Comparison of ENCODE assay signal across 19 mouse cellular contexts in the genomic region with DNA sequence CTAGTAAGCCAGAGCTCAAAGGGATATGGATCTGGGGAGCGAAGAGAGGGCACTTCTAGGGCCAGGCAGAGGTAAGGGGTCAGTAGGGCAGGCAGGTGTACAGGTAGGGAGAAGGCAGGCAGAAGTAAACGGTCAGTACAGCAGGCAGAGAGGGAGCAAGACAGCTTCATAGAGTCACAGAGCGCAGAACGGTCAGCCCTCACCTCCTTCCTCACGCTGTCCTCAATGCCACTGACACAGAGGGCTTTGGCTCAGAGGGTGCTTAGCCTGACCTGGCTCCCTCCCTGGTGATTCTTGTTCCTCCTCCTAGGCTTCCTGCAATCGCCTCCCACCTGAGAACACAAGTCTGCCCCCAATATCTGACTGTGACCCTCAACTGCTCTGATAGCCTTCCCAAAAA. TPM values are rescaled to one million over a fixed set of nuclear protein-coding genes. Genes with fewer than 3 reads are reported as not detected.
DNase-seq lines count a peak whose midpoint lies in the region; ATAC-seq and TF ChIP-seq lines count a peak whose summit lies in the region.
"Had no signal": no experiment of that assay in that cellular context is flagged by ENCODE, and none has a peak within 500 bp of the region (broad histone marks: within the 10 kb centered on the region; RNA-seq: fewer than 3 reads in every experiment).

No protein-coding gene starts in this region.

- no peak for TF ChIP-seq EP300 in liver, postnatal 0 days (IDR thresholded peaks at IDR 0.05; ENCODE audit: low read depth)

- H3K4me1 ChIP-seq in liver, embryonic 15.5 days (replicated peaks): peaks cover 17% of the 10 kb centered on the region
- peaks cover 1% of the 10 kb centered on the region for H3K4me1 ChIP-seq in liver, postnatal 0 days (ENCODE audit: insufficient read depth)
- H3K4me1 ChIP-seq: embryonic facial prominence, embryonic 15.5 days had no signal

- no peaks in the 10 kb centered on the region for H3K9me3 ChIP-seq in liver, embryonic 15.5 days (replicated peaks)
- H3K9me3 ChIP-seq in liver, postnatal 0 days (ENCODE audit: low read length): no peaks in the 10 kb centered on the region
- H3K9me3 ChIP-seq: embryonic facial prominence, embryonic 15.5 days; forebrain, embryonic 12.5 days; heart, embryonic 10.5 days had no signal

- no peaks in the 10 kb centered on the region for H3K27me3 ChIP-seq in liver, embryonic 15.5 days
- H3K27me3 ChIP-seq in liver, postnatal 0 days (ENCODE audit: insufficient read depth, low read length): no peaks in the 10 kb centered on the region
- no peaks in the 10 kb centered on the region for H3K27me3 ChIP-seq in myocyte (ENCODE audit: control insufficient read depth, insufficient read depth, insufficient read length)
- H3K27me3 ChIP-seq: embryonic facial prominence, embryonic 15.5 days; forebrain, embryonic 12.5 days had no signal

- H3K4me3 ChIP-seq in liver, embryonic 15.5 days (replicated peaks): no peak overlapping the region
- no peak overlapping the region for H3K4me3 ChIP-seq in liver, postnatal 0 days (ENCODE audit: low read depth, low read length)
- no peak overlapping the region for H3K4me3 ChIP-seq in myocyte
- H3K4me3 ChIP-seq: embryonic facial prominence, embryonic 15.5 days; erythroblast, embryonic 14.5 days; forebrain, embryonic 12.5 days; heart, embryonic 10.5 days had no signal

- H3K9ac ChIP-seq in liver, embryonic 15.5 days: no peak overlapping the region
- H3K9ac ChIP-seq in liver, postnatal 0 days (replicated peaks): no peak overlapping the region
- H3K9ac ChIP-seq: embryonic facial prominence, embryonic 15.5 days; forebrain, embryonic 12.5 days; hindbrain, embryonic 14.5 days had no signal

- ATAC-seq in liver, embryonic 15.5 days (ENCODE audit: insufficient read depth): 0 out of 2 replicates have a peak, but pooled peaks have one; percentile 21
- no peak for ATAC-seq in liver, postnatal 0 days

- no peak overlapping the region for H3K27ac ChIP-seq in liver, embryonic 15.5 days (replicated peaks)
- no peak overlapping the region for H3K27ac ChIP-seq in liver, postnatal 0 days (ENCODE audit: low read depth)
- H3K27ac ChIP-seq: embryonic facial prominence, embryonic 15.5 days; forebrain, embryonic 12.5 days; hindbrain, embryonic 14.5 days had no signal

- H3ac ChIP-seq in myocyte (ENCODE audit: control insufficient read depth, insufficient read length): no peak overlapping the region

- no peak for TF ChIP-seq CTCF in liver, postnatal 0 days (IDR thresholded peaks at IDR 0.05; ENCODE audit: low read depth)

- no peaks in the 10 kb centered on the region for H3K36me3 ChIP-seq in liver, embryonic 15.5 days (replicated peaks)
- H3K36me3 ChIP-seq in liver, postnatal 0 days (replicated peaks; ENCODE audit: insufficient read depth, low read length): no peaks in the 10 kb centered on the region
- H3K36me3 ChIP-seq in myocyte (ENCODE audit: control insufficient read depth, insufficient read depth): no peaks in the 10 kb centered on the region
- H3K36me3 ChIP-seq: embryonic facial prominence, embryonic 15.5 days; forebrain, embryonic 12.5 days; heart, embryonic 10.5 days had no signal

- no peaks in the 10 kb centered on the region for H3K79me2 ChIP-seq in myocyte (ENCODE audit: control insufficient read depth, insufficient read depth)

- H3K4me2 ChIP-seq in liver, embryonic 15.5 days: no peak overlapping the region
- no peak overlapping the region for H3K4me2 ChIP-seq in liver, postnatal 0 days (ENCODE audit: low read depth, low read length)
- H3K4me2 ChIP-seq in myocyte (ENCODE audit: low read depth): no peak overlapping the region
- H3K4me2 ChIP-seq: embryonic facial prominence, embryonic 15.5 days; forebrain, embryonic 12.5 days; hindbrain, embryonic 14.5 days had no signal

- no peak for TF ChIP-seq POLR2A in myocyte (IDR thresholded peaks at IDR 0.05; ENCODE audit: insufficient read length, low read depth)

- WGBS in liver, embryonic 15.5 days (ENCODE audit: insufficient replicate concordance): 66% methylated on average over 6 of the region's 6 CpGs
- 79% methylated on average over 6 of the region's 6 CpGs for WGBS in liver, postnatal 0 days (ENCODE audit: insufficient replicate concordance)

- DNase-seq in heart, adult 11 months: peak; percentile 86
- no peak for DNase-seq in heart, adult 8-10 months (ENCODE audit: low spot score)
- DNase-seq in liver, postnatal 0 days: no peak
- DNase-seq in right cerebral cortex, postnatal 25 days: peak; percentile 2
- DNase-seq in right cerebral cortex, postnatal 14 days: no peak
- DNase-seq in cerebellum, adult 18-20 months: no peak
- DNase-seq: adrenal gland, adult 2 months; adrenal gland, postnatal 25 days; cerebellum, postnatal 10 days; gastrocnemius, postnatal 14 days; heart, postnatal 10 days had no signal

TF ChIP-seq in myocyte, 11 proteins besides CTCF, POLR2A, EP300 and RAD21:
- TF ChIP-seq CEBPB (IDR thresholded peaks at IDR 0.05; ENCODE audit: insufficient read depth, poor library complexity, severe bottlenecking) (no peak), POLR2AphosphoS2 (IDR thresholded peaks at IDR 0.05; ENCODE audit: insufficient read length, low read depth) (peak; percentile 13)

RNA-seq across cellular contexts. Expression of a gene that starts 11.8 kb away (rescaled TPM):
- 1 to 10 TPM; 2.9 to 3.7 (median 3.4) TPM for total RNA-seq in heart, adult 8-10 months (2022)
- polyA plus RNA-seq in liver, embryonic 15.5 days (2015; fragmentation: Nextera tagmentation; extraction: Ambion mirVana): 0.38 and 0.51 TPM in 2 replicates
- polyA plus RNA-seq in liver, postnatal 0 days (2015; fragmentation: Nextera tagmentation; extraction: Ambion mirVana): 0.60 and 0.72 TPM in 2 replicates
- polyA plus RNA-seq in myocyte (2012; fragmentation: generic; extraction: Trizol): 1.9 TPM
- total RNA-seq: granulocyte monocyte progenitor cell, adult 5-6 weeks had no signal
- polyA plus RNA-seq: erythroblast, embryonic 14.5 days had no signal

RNA-seq across cellular contexts. Expression of a gene that starts 42.3 kb away (rescaled TPM):
- total RNA-seq in heart, adult 8-10 months (2022): 10 to 100 TPM; 69.4 to 78.5 (median 76.5) TPM
- polyA plus RNA-seq in liver, embryonic 15.5 days (2015; fragmentation: Nextera tagmentation; extraction: Ambion mirVana): 34.0 and 41.3 TPM in 2 replicates
- polyA plus RNA-seq in liver, postnatal 0 days (2015; fragmentation: Nextera tagmentation; extraction: Ambion mirVana): 52.5 and 54.5 TPM in 2 replicates
- polyA plus RNA-seq in myocyte (2012; fragmentation: generic; extraction: Trizol): 34.4 TPM

RNA-seq across cellular contexts. Expression of a gene that starts 43.2 kb away (rescaled TPM):
- 10 to 100 TPM; 60.7 to 63.9 (median 62.5) TPM for total RNA-seq in heart, adult 8-10 months (2022)
- 39.1 TPM in 2 replicates for polyA plus RNA-seq in liver, embryonic 15.5 days (2015; fragmentation: Nextera tagmentation; extraction: Ambion mirVana)
- 44.8 and 51.0 TPM in 2 replicates for polyA plus RNA-seq in liver, postnatal 0 days (2015; fragmentation: Nextera tagmentation; extraction: Ambion mirVana)
- polyA plus RNA-seq in myocyte (2012; fragmentation: generic; extraction: Trizol): 48.5 TPM

RNA-seq across cellular contexts. Expression of a gene that starts 56.0 kb away (rescaled TPM):
- 10 to 100 TPM; 32.7 to 35.7 (median 34.1) TPM for total RNA-seq in heart, adult 8-10 months (2022)
- 5.0 and 5.3 TPM in 2 replicates for polyA plus RNA-seq in liver, embryonic 15.5 days (2015; fragmentation: Nextera tagmentation; extraction: Ambion mirVana)
- 4.3 and 4.6 TPM in 2 replicates for polyA plus RNA-seq in liver, postnatal 0 days (2015; fragmentation: Nextera tagmentation; extraction: Ambion mirVana)
- 21.7 TPM for polyA plus RNA-seq in myocyte (2012; fragmentation: generic; extraction: Trizol)

Comparison
In these comparisons a context has a peak if more than half of its experiments do, and no peak if none do; other contexts are left out.
1. DNase-seq: peak in heart, adult 11 months (single experiment) and right cerebral cortex, postnatal 25 days (single experiment); none in heart, adult 8-10 months (single experiment), liver, postnatal 0 days (single experiment), right cerebral cortex, postnatal 14 days (single experiment) and cerebellum, adult 18-20 months (0 of 2).